Mouse (Mus musculus) olfactory bulb, adult 2 months (tissue): ENCODE measurements around the gene Mob3b.

Experiments
- CTCF ChIP-seq: fragments of 200-500 bp; IDR thresholded peaks from 2 replicates; pipeline ENCODE4 v1.5.1; 2012; ENCODE audit warnings: low read depth, mild to moderate bottlenecking, low read length, moderate library complexity; ENCODE audit not compliant: insufficient read depth
- POLR2A ChIP-seq: fragments of 200-500 bp; IDR thresholded peaks from 2 replicates; pipeline ENCODE4 v1.6.1; 2012; ENCODE audit warnings: mild to moderate bottlenecking, low read depth, low read length, moderate library complexity; ENCODE audit not compliant: insufficient read depth

GRCm38 (mm10) chr4:35031623-35032022 lies 125.7 kb downstream of the Mob3b start:
- TF ChIP-seq CTCF (no peak), POLR2A (no peak)
